Mouse (Mus musculus) embryonic fibroblast, embryonic 13.5 days (primary cell): Measurements from ENCODE around the gene Fmnl2. TPM values are rescaled to one million over a fixed set of nuclear protein-coding genes. Genes with fewer than 3 reads are reported as not detected.

Experiments used
- H3K27ac ChIP-seq: 2 replicates; pipeline ENCODE4 v1.5.1; 2012; ENCODE audit warnings: low read length, control low read depth, inconsistent platforms; ENCODE audit not compliant: insufficient read depth
- H3K4me1 ChIP-seq: 2 replicates; pipeline ENCODE4 v1.6.1; 2011; ENCODE audit warnings: low read length; ENCODE audit not compliant: control insufficient read depth, insufficient read depth
- H3K4me3 ChIP-seq: 2 replicates; pipeline ENCODE4 v1.5.1; 2011; ENCODE audit warnings: mild to moderate bottlenecking, control low read depth, low read length; ENCODE audit not compliant: insufficient read depth
- CTCF ChIP-seq: IDR thresholded peaks from 2 replicates; pipeline ENCODE4 v1.5.1; 2011; ENCODE audit warnings: mild to moderate bottlenecking, control low read depth, low read length, moderate library complexity, borderline replicate concordance; ENCODE audit not compliant: insufficient read depth
- POLR2A ChIP-seq: IDR thresholded peaks from 2 replicates; pipeline ENCODE4 v1.6.1; 2011; ENCODE audit warnings: low read depth, mild to moderate bottlenecking, control low read depth, low read length, moderate library complexity
- polyA plus RNA-seq: library from polyadenylated mRNA; stranded (reverse); fragments of >200 nt; gene quantifications from 2 replicates; pipeline ENCODE4 v1.2.4, GENCODE M21; 2011; ENCODE audit warnings: low read depth; ENCODE audit not compliant: missing spikeins, insufficient read length

The Fmnl2 gene
- polyA plus RNA-seq, 1 experiment = 63.0 TPM

DNA sequence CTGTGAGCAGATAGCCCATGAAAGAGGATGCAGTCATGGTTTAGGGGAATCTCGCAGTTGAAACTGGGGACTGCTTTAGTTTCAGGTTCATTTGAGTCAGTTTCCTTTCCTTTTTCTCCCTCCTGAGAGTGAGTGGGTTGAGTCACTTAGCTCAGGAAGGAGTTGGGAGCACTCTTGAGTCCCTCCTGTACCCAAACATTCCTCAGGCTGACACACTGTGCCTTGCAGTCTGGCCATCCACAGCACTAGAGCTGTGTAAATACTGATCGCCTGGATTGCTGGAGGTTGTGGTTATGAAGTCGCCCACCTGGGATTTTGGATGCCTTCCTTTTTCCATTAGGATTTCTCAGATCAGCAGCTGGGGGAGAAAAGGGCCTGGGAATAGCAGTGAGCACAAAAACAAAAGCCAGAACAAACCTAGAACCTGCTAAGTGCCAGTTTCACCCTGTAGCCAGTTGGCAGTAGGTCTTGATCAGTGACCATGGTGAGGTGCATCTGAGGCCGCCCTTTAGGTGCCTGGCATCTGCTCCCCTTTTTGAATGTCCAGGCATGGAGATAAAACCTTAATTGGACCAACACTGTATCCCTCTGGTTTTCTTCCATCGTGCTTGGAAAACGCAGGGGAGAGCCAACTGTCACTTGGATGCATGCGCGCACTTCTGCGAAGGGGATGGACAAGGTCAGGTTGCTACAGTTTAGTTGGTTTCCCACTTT, 4.5 kb downstream of the Fmnl2 start:
- Histone ChIP-seq H3K27ac (peak overlapping the region; percentile 22), H3K4me3 (no peak overlapping the region), H3K4me1 (peaks cover 15% of the 10 kb centered on the region)
- TF ChIP-seq POLR2A = no peak
- TF ChIP-seq CTCF = no peak

GRCm38 (mm10) chr2:52862760-52863124, 5.1 kb downstream of the Fmnl2 start:
- peaks cover 16% of the 10 kb centered on the region for H3K4me1 ChIP-seq
- no peak overlapping the region for H3K4me3 ChIP-seq
- H3K27ac ChIP-seq = peak overlapping the region; percentile 22; the same call in 1 of the 2 replicates
- TF ChIP-seq POLR2A (no peak), CTCF (no peak)

GRCm38 (mm10) chr2:52864635-52865034, 7.0 kb downstream of the Fmnl2 start:
- Histone ChIP-seq H3K4me3 (no peak overlapping the region), H3K27ac (no peak overlapping the region), H3K4me1 (peaks cover 33% of the 10 kb centered on the region)
- no peak for TF ChIP-seq CTCF

- Histone ChIP-seq H3K4me1 (peaks cover 32% of the 10 kb centered on the region), H3K4me3 (no peak overlapping the region), H3K27ac (no peak overlapping the region)
- no peak for TF ChIP-seq POLR2A
- no peak for TF ChIP-seq CTCF
Observed at GRCm38 (mm10) chr2:52866151-52866550, 8.5 kb downstream of the Fmnl2 start.

DNA sequence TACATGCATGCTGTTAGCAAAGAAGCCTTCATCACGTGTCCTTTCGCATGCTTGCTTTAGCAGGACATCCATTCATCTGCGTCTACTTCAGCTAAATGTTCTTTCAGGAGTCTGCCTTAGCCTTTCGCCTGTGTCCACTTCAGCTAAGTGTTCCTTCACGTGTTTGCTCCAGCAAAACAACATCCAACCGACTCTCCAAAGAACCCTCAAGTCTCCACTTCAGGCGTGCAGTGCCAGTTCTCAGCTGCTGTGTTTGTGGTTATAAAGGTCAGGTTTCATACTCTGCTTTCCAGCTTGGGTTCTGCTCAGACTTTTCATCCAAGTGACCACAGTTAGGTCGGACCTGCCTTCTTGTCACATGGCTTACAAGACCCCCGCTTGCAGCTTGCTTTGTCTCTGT, 10.1 kb downstream of the Fmnl2 start:
- Histone ChIP-seq H3K4me1 (peaks cover 26% of the 10 kb centered on the region), H3K4me3 (no peak overlapping the region), H3K27ac (no peak overlapping the region)
- no peak for TF ChIP-seq POLR2A
- no peak for TF ChIP-seq CTCF

GRCm38 (mm10) chr2:52868181-52868580, 10.5 kb downstream of the Fmnl2 start:
- TF ChIP-seq CTCF (no peak), POLR2A (no peak)
- H3K4me3 ChIP-seq = no peak overlapping the region
- peaks cover 25% of the 10 kb centered on the region for H3K4me1 ChIP-seq
- H3K27ac ChIP-seq = no peak overlapping the region

DNA sequence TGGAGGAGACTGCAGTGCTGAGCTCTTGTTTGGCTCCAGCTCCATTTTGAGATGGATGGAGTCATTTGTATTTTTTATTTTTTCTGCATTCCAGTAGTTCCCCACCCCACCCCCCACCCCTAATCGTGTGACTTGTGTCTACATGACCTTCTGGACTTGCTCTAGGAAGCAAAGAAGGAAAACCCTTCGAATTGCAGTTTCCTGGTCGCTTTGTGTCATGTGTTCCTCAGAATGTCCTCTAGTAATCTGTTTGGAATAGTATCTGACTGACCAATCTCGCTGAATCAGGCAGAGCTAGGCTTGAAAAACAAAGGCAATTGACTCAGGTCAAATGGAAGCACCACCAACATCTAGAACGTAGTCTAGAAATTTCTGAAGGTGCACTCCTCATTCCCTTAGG, 15.0 kb downstream of the Fmnl2 start:
- Histone ChIP-seq H3K4me1 (peaks cover 33% of the 10 kb centered on the region), H3K4me3 (no peak overlapping the region), H3K27ac (peak overlapping the region; percentile 61; the same call in 1 of the 2 replicates)
- TF ChIP-seq CTCF (no peak), POLR2A (no peak)

- peaks cover 25% of the 10 kb centered on the region for H3K4me1 ChIP-seq
- no peak for TF ChIP-seq POLR2A
- TF ChIP-seq CTCF = no peak
- peak overlapping the region; percentile 34 for H3K27ac ChIP-seq
- no peak overlapping the region for H3K4me3 ChIP-seq
Observed at GRCm38 (mm10) chr2:52873276-52874063, 15.8 kb downstream of the Fmnl2 start.

DNA sequence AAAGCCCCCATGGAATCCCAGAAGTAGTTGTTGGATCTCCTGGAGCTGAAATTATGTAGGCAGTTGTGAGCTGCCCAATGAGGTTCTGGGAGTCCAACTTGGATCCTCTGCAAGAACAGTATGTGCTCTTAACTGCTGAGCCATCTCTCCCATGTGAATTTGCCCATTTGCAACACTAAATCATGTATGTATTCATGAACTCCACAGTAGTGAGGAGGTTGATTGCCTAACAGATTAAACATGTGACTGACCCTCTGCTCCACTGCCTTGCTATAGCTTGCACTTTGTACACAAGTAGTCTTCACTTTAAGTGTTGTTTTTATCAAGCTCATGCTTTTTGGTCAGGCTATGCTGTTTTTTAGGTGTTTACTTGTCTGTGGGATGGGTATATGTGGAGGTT, 17.1 kb downstream of the Fmnl2 start:
- H3K4me1 ChIP-seq = peaks cover 18% of the 10 kb centered on the region
- H3K4me3 ChIP-seq = no peak overlapping the region
- H3K27ac ChIP-seq = no peak overlapping the region; the same call in 1 of the 2 replicates
- no peak for TF ChIP-seq POLR2A
- no peak for TF ChIP-seq CTCF

DNA sequence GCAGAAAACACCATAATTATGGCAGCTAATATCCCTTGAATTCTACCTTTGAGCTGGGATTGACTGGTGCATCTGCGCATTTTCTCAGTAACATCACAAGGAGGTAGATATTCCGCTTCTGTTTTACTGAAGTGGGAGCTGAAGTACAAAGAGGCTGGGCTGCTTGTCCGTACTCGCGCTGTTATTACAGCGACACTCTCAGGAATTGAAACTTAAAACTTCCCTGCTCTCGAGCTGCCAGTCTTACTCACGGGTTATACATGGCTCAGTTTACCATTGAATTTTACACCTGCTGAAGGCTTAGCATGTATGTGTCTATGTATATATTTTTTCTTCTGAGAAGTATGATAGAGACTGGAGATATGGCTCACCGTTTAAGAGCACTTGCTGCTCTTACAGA, 18.1 kb downstream of the Fmnl2 start:
- peaks cover 17% of the 10 kb centered on the region for H3K4me1 ChIP-seq
- no peak overlapping the region for H3K4me3 ChIP-seq
- no peak for TF ChIP-seq POLR2A
- TF ChIP-seq CTCF = no peak
- no peak overlapping the region for H3K27ac ChIP-seq
